Comparison of ENCODE assay signal across 21 mouse cellular contexts in genomic region chr4:15796319-15796718, GRCm38 (mm10).
DNase-seq lines count a peak whose midpoint lies in the region; ATAC-seq lines count a peak whose summit lies in the region.
"Had no signal": no experiment of that assay in that cellular context is flagged by ENCODE, and none has a peak within 500 bp of the region (broad histone marks: within the 10 kb centered on the region; RNA-seq: fewer than 3 reads in every experiment).

No protein-coding gene starts in this region.

- intact Hi-C loops in left cerebral cortex, postnatal 4 days (cut with DNase I) = no loop called here

- ATAC-seq in frontal cortex, adult (ENCODE audit: low TSS enrichment) = peak; percentile 99
- ATAC-seq: activated CD4-positive, CD25-positive, alpha-beta regulatory T cell, adult 4 months; forebrain, embryonic 13.5 days; forebrain, postnatal 0 days; hindbrain, embryonic 16.5 days had no signal

- no peak for DNase-seq in frontal cortex, postnatal 25 days (ENCODE audit: low spot score in 2 of 2)
- DNase-seq in left cerebral cortex, adult 18-20 months (ENCODE audit: low spot score in 2 of 2) = peak; percentile 33 to 42
- no peak for DNase-seq in left cerebral cortex, postnatal 4 days
- DNase-seq in right cerebral cortex, adult 2 months (ENCODE audit: low spot score in 2 of 2) = peak; percentile 13 to 28
- no peak for DNase-seq in right cerebral cortex, postnatal 14 days
- peak; percentile 64 for DNase-seq in telencephalon, adult 2 months (ENCODE audit: low read depth, low spot score)
- DNase-seq in thymus, postnatal 4 days = no peak
- DNase-seq: adrenal gland, adult 8-10 months; adrenal gland, postnatal 25 days; cerebellum, adult 18-20 months; cerebellum, adult 9-10 months; cerebellum, postnatal 14 days; forebrain, postnatal 0 days; gastrocnemius, postnatal 25 days; heart, adult 18-20 months; heart, postnatal 10 days; heart, postnatal 36 days had no signal

Comparison
In these comparisons a context has a peak if more than half of its experiments do, and no peak if none do; other contexts are left out.
1. DNase-seq: peak in left cerebral cortex, adult 18-20 months (2 of 2), right cerebral cortex, adult 2 months (2 of 2) and telencephalon, adult 2 months (single experiment); none in frontal cortex, postnatal 25 days (0 of 2), left cerebral cortex, postnatal 4 days (single experiment), right cerebral cortex, postnatal 14 days (single experiment) and thymus, postnatal 4 days (single experiment).